Mouse (Mus musculus) layer of hippocampus, postnatal 25 days (tissue): Measurements from ENCODE around the gene Zbtb20. TPM values are rescaled to one million over a fixed set of nuclear protein-coding genes. Genes with fewer than 3 reads are reported as not detected.

Experiments used
- DNase-seq, 2 experiments: peaks; one replicate each; pipeline ENCODE4 v3.0.0; 2022; ENCODE audit warnings: mixed read lengths in 2 of 2, low spot score in 1 of 2; ENCODE audit errors: extremely low spot score in 1 of 2
- total RNA-seq, 2 experiments: library from RNA; stranded (reverse); gene quantifications; 2 replicates each; pipeline ENCODE4 v1.2.3; 2021

Zbtb20 gene
- total RNA-seq, 2 experiments from 2014 or later: 251 to 334 TPM

DNA sequence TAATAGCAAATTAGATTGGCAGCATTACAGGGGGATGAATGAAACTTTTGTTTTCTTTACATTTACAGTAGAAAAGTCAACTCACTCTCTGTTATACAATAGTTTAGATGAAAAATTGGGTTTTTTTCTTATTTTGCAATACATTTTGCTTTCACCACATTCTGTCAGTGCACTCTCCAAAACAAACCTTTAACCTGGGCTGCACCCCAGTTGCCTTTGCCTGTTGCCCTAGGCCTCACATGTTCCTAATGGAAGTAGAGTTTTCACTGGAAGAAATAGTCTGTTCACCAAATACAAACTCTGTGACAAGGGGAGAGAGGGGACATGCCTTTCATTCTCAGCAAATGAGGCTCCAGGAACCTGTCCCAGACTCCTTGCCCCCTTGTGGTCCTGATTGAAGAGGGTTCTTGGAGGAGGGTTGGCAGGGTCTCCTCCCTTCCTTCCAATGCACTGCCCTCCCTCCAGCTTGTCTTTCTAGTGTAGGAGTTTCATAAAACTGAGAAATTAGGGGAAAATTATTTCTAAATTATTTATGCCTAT lies 466.3 kb downstream of the Zbtb20 start:
- DNase-seq: no peak

DNA sequence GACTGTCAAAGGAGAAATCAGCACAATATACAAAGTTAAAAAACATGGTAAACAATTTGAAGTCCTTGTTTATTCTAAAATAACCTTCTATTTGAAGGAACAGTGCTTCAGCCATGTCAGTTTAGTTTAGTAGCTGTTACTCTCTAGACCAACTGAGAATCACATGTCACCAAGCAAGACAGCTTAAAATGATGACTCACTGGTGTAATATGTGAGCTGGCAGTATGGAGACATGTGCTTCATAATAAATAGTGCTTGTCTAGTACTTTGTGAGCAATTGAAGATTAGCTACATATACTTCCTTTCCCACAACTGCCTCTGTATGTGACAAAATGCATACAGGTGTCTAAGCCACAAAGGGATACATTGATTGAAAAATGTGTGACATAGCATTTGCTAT lies 470.4 kb downstream of the Zbtb20 start:
- DNase-seq: no peak

DNA sequence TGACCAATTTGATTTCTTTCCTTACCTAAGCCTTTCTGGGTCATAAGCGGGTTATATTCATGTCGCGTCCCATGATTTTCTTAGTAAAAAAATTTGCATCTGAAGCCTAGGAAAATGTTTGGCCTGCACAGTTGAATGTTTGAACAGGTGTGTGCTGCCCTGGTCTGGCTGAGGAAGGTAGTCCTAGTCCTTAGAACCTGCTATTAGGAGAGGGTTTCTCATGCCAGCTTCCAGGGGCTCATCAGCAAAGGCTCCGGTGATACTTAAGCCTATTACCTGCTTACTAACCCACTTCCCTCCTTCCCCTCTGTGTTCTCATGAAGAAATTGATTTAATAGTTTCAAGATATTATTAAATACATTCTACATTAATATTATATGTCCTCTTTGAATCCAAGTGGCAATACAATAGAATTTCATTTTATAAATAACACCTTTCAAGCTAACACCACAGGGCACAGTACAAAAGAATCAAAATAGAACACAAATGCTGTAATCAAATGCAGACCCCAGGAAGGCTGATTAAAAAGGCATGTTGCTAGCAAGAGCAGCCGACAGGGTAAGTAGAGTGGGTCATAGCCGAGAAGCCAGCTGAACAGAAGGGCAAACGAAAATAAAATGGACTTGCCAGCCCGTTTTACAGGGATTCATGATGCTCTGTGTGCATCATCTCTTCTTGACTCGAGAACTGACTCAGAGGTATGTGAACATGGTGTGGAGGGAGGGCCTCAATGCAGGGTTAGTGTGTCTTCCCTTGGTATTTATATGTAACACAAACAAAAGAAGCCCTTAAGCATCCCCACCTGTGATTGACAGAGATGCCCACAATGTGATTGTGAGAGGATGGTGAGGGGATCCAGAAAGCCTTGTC lies 480.3 kb downstream of the Zbtb20 start:
- no peak for DNase-seq

DNA sequence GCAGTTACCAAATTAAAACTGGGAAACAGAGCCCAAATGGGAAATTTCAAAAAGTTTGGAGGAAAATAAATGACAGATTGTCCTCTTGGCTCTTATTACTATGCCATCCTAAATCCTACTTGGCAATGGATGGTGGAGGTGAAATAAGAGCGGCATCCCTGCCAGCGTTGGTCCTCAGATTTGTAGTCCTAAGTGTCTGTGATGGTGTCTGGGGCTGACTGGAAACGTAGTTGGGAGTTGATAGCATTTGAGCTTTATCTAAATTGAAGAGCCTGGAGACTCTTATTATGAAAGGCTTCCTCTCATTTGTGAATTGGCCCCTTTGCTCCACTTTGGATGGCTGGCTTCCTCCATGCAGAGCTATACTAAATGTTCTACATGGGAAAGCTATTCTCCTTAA lies 483.9 kb downstream of the Zbtb20 start:
- DNase-seq: no peak

DNA sequence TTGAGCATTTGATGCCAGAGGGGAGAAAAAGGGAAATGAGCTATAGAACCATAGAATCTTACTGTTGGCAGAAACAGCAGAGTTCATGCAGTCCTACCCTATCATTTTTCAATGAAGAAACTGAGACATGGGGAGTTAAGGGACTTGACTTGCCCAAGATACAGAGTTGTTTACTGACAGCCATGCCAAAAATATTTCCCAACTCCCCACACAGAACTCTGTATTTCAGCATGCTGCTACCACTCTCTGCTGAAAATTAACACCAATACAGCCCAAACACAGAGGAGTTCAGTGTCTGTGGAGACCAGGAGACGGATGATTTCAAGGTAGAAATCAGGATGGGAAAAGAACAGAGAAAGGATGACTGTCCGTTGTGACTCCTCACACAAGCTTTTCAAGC lies 484.4 kb downstream of the Zbtb20 start:
- DNase-seq: no peak

DNA sequence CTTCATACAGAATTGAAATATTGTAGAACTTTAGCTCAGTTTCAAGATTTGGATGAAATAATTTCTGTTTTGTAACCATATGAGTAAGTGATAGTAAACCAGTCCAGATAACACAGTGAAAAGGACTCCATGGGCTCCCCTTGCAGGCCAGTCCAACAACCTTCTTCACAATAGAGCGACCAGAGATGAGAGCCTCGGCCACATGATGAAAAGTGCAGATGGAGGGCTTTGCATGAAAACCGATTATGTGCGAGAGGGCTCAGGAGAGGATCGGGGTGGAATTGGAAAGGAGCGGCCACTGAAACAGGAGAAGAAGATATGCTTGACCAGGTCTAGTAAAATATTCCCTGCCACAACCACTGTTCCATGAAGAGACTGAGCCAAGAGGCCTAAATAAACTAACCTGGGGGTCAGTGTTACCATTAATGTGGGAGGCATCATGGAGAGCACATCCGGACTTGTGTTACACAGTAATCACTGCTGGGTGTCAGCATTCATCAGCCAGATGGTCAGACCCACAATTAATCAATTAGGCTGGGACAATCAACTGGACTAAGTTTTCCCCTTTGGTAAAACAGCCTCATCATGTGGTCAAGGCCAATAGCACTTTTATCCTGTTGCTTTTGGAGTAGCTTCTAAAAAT lies 485.3 kb downstream of the Zbtb20 start:
- no peak for DNase-seq

DNA sequence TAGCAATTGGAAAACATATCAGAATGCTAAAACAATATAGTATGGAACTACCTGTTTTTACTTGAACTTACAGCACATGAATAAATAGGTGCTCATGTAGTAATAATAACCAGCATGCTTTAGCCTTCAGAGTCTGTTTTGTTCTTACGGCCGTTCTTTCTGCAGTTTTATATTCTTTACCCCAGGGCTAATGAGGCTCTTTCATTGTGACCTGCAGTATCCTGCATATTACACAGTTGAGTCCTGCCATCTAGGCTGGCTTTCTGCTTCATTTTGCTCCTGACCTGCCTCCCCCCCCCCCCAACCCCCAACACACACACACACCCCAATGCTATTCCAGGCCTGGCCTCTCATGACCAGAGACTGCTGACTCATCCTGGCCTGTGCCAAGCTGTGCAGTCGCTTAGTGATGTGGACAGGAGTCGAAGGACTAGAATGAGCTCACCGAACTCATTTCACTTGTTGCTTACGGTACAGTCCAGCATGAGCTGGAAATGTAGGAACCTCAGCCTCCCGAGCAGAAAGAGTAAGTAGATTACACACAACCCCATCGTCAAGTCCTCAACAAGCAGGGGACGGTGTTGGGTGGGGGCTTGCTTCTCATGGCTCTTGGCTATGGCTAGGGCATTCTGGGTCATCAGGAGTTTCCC lies 487.1 kb downstream of the Zbtb20 start:
- DNase-seq: no peak

DNA sequence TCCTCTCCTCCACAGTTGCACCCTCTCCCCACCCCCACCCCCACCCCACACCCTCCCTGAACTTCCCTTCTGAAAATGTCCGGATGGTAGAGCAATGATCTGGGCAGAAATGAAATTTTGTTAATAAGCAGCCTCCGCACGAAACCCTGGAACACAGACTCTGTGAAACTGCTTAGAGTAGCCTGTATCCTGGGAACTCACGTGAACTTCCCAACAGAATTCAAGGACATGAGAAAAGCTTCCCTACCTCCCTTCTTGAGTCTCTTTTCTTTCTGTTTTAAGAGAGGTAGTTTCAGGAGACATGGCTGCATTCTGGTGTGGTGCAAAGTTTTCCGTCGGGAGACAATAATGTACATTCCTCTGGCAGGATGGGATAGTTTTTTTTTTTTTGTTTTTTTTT lies 487.6 kb downstream of the Zbtb20 start:
- DNase-seq: no peak

DNA sequence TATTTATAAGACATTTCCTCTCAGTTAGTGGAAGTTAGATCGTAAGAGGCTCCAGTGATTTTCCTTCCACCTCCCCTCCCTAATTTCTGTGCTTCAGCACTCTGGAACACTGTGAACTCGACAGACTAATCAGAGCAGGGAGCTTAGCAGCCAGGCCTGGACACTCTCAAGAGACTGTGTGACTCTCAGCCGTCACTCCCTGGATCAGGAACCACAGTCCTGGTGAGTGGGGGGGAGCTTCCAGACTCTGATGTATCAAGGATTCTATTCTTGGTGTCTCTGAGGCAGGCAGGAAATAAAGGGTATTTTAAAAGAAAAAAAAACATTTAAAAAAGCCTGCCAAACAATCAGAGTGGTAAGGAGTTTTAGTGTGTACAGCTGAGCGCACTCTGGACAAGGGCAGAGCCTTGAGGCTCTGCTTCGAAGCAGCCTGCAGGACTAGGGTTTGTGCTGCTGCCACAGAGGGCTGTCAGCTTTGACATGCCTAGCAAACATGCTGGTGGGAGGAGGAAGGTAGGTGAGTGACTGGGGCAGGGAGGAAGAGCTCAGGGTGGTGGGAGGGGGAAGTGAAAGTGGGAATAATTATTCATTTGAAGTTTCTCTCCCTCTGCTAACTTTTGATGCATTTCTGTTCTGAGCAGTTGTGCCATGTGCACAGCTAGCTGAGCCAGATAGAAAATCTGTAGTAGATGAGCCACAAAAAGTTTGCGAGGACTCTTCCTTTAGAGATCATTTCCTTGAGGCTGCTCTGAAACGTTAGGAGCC lies 488.3 kb downstream of the Zbtb20 start:
- peak in 1 of 2 experiments; percentile 31 for DNase-seq

DNA sequence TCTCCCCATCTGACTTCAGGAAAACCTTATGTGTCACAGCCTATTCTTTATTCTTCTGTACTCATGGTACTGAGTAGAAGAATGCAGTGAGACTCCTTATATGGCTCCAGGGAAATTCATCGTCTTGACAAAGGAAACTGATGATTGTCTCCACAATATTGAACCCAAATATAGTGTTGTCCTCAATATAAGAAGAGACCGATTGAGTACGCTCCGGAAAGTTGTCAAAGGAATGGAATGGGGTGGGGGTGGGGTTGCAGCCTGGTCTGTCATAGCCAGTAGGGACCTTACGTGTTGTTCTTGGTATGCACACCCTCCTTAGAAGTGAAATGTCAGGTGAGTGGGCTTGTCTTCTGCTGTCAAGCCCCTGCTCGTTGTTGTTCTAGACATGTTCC lies 488.8 kb downstream of the Zbtb20 start:
- DNase-seq: no peak

DNA sequence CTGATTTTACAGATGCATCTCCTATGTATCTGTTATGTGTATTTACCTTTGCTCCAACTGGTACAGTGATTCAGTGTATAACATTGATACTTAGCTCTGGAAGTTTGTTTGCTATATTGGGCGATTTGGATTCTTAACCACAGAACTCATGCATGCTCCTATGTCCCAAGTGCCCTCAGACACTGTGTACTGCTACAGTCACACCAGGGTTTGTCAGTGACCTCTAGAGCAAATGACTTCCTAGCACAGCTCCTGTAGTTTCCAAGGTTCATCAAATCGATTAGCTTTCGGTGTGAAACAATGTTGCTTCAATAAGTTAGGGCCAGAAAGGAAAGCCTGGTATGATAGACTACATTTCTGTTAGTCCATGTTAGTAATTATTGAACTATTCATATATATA lies 489.6 kb downstream of the Zbtb20 start:
- no peak for DNase-seq

DNA sequence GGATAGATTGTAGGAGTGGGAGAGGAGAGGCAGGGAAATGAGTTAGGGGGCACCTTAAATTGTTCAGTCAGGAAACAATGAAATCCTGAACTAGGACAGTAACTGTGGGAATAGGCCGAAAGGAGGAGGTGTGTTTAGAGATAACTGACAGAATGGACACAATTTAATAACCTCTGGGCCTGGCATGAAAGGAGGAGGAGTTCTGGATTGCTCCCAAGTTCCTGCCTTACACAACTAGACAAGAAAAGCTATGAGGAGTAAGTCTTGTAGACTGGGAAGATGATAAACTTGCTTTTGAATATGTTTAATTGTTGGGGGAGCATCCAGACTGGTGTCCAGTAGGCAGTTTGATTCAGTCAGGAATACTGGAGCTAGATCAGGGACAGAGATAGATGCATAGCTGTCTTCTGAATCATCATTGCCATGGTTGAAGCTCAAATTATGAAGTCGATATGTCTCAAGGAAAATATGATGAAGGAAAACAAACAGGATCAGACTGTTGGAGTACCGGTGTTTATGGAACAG lies 494.9 kb downstream of the Zbtb20 start:
- DNase-seq: no peak

DNA sequence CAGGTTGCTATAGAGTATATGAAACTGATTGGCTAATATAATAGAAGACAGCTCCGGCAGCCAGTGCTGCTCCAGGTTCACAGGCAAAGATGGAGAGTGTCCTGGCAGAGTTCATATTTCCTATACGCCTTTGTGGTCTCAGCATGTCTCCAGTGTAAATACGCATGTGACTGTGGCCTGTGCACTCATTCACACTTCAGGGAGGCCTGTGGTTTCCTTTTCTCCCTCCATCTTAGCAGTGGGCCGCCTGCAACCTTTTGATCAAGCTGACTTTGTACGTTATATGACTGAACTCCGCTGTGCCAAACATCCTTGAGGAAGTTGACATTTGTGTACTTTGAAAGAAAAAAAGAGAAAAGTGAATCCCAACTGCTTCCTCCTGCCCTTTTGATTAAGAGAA lies 501.1 kb downstream of the Zbtb20 start:
- DNase-seq: no peak

DNA sequence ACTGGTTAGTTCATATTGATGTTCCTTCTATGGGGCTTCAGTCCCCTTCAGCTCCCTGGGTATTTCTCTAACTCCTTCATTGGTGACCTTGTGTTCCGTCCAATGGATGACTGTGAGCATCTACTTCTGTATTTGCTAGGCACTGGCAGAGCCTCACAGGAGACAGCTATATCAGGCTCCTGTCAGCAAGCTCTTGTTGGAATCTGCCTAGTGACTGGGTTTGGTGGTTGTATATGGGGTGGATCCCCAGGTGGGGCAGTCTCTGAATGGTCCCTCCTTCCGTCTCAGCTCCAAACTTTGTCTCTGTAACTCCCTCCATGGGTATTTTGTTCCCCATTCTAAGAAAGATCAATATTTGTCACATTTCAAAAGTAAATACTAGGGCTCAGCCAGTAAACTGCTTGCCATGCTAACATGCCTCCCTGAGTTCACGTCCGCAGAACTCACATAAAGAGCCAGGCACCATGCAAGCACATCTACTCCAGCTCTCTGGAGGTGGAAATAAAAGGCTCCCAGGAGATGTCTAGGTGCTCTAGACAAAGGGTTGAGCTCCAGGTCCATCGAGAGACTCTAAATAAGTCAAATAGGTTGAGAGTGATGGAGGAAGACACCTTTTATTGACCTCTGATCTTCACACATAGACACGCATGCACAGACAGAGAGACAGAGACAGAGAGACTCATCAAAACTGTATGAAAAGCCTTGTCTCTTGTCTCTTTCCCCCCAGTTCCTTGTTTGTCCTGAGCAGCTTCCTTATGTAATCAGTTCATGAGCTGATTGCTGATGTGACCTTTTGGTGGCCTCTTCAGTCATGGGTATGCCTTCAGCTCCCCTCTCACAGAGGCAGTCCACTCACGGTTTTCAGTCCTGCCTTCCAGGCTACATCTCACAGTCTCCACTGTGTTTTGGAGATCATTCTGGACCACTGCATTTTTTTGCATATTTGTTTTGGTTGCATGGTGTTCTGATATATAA lies 504.0 kb downstream of the Zbtb20 start:
- no peak for DNase-seq

DNA sequence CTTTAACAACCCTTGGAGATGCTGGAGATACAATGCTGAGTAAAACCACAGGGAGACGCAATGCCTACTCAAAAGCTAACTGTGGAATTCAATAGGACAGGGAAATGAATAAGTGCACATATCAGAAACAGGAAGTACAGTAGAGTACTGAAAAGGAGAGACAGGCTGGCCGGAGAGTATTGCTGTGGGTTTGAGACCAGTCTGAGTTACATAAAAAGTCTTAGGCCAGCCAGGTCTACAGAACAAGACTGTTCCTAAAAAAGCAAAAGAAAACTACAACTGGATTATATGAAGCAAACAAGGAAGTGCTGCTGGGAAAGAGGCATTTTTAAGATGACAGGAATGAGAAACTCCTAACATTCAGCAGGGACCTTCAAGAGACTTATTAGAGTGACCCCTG lies 505.5 kb downstream of the Zbtb20 start:
- DNase-seq: no peak

DNA sequence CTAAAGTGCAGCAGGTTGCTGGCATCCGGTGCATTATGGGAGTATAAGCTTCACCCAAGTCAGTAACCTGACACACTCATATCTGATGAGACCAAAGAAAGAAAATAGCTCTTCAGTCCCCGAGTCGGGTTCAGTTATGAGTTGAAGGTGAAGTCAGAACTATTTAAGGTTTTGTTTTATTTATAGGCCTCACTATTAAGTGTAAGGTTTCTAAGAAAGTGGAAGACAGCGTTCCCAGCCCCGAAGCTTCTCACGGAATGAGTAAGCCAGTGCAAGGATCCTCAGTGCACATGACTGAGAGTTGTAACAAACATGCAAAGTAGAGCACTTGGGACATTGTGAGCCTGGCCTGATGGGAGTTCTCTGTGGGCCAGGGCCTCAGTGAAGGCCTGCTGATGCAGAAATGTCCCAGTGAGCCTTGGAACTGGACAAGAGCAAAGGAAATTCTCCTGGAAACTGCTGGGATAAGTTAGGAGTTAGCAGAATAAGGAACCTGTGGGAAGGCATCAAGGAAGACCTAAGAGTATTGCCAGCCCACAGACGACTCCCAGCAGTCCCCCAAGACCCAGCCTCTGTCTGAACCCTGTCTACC lies 507.6 kb downstream of the Zbtb20 start:
- DNase-seq: no peak

DNA sequence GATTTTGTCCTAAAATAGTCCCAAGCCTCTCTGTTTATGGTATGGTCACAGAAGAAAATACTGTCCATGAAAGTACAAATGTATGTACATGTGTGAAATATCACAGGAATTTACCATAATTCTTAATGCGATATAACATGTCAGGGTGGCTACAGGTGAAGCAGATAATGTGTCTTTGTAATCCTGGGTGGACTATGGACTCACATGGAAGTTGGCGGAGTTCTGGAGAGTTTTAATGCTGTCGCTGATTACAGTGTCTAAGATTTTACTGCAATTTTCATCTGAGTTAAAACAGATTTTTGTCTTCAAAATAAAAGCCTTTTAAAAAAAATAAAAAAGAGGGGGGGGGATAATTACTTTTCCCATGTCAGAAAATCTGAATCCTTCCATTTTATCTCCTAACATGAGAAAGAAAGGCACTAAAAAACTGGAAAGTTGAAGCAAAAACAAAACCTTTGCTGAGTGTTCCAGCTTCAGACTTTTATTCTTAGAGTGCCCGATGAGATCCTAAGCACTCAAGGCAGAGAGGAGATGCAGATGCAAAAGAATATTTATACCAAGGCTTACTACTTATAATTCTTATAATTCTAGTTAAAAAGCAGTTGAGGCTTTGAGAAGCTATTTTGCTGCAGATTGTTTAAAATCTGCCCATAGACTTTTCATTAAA lies 509.4 kb downstream of the Zbtb20 start:
- DNase-seq: no peak

DNA sequence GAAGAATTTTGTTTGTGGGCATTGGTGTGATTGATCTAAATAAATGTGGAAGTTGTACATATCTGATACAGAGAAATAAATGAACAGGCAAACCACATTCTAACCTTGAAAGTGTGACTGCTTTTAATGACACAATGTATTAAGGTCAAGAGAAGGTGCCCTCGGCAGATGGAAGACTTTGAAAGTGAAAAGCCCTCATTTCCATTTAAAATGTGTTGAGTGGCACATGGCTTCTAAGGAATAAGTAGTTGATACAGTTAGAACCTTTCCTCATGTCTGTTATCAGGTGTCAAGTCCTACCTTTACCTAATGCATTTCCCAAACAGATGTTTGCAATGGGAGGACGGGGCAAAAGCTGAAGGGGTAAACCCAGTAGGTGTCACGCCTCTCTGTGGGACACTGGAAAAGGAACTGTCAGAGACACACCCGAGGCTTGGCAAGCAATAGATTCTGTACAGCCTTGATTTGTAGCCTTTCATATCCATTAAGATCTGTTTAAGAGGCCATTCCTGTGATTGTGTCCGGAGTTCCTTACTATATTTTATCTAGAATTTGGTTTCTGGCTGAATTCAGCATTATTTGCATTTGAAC lies 510.0 kb downstream of the Zbtb20 start:
- DNase-seq: no peak
